Mouse (Mus musculus) liver, adult (tissue): ENCODE measurements around the gene Rps25.

Experiments
- GATA4 ChIP-seq: IDR thresholded peaks from 2 replicates; pipeline ENCODE4 v1.6.1; 2014; ENCODE audit warnings: mild to moderate bottlenecking, low read length; ENCODE audit not compliant: insufficient replicate concordance

Rps25 gene

DNA sequence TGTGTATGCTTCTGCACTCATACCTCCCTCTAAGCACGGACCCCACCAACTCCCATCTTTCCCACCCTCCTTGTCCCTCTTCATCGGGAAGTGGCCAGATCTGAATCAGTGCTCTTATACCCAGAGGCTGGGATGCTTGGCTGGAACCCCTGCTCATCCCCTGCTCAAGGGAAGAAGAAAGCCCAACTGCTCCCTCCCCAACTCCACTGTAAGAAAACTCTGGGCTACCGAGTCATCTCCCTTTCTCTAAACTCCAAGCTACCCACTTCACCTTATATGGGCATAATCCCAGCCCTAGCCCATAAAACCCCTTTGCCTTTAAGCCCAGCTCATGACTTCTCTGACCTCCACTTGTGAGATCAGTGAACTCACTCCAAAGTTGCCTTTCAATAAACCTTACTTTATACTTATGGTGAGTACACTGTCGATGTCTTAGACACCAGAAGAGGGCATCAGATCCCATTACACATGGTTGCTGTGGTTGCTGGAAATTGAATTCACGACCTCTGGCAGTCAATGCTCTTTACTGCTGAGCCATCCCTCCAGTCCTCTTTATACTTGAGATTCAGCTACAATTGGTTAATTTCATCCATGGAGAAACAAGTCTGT lies 25.7 kb downstream of the Rps25 start:
- no peak for TF ChIP-seq GATA4

DNA sequence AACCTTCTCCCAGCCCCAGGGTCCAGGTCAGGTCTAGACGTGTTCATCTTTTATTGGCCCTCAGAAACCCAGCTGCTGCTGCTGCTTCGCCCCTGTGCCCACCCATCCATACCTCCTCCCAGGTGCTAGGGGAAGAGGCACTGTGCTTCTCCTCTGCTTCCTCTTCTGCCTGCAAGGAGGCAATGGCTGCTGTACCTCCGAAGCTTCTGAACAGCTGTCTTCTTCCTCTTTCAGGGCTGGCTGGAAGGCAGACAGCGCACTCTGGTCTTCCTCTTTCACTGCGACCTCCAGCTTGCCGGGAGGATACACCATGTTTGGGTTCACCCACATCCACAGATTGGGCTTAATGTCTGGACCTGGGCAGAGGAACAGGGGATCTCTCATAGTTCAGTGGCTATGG lies 28.8 kb downstream of the Rps25 start:
- no peak for TF ChIP-seq GATA4

DNA sequence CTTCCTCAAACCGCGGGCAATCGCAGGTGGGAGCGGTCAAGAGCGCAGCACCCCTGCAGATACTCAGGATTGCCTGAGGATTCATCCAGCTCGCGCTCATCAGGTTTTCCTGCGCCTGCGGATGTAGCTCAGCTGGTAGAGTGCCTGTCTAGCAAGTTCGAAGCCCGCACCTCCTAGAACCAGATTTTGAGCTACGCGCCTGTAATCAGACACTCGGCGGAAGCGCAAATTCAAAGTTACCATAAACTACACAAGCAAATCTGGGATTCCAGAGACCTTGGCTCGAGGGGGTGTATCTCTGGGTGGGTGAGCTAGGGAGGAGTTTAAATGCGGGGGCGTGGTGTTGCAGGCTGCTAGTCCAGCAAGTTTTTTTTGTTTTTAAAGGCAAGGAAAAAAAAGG lies 34.0 kb downstream of the Rps25 start, which contains the start of gene Foxr1:
TSS of gene Foxr1 (minus strand) at position 176 of the 400 bp plus-strand sequence.
- TF ChIP-seq GATA4: no peak

DNA sequence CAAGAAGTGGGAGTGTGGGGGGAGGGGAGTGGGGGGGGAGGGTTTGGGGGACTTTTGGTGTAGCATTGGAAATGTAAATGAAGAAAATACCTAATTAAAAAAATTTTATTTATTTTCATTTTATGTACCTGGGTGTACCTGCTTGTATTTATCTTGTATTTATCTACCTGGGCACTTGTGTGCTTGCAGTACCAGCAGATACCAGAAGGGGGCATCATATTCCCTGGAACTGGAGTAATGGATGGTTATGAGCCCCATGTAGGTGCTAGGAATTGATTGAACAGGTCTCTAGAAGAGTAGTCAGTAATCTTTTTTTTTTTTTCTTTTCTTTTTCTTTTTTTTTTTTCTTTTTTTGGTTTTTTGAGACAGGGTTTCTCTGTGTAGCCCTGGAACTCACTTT lies 43.4 kb downstream of the Rps25 start:
- no peak for TF ChIP-seq GATA4

DNA sequence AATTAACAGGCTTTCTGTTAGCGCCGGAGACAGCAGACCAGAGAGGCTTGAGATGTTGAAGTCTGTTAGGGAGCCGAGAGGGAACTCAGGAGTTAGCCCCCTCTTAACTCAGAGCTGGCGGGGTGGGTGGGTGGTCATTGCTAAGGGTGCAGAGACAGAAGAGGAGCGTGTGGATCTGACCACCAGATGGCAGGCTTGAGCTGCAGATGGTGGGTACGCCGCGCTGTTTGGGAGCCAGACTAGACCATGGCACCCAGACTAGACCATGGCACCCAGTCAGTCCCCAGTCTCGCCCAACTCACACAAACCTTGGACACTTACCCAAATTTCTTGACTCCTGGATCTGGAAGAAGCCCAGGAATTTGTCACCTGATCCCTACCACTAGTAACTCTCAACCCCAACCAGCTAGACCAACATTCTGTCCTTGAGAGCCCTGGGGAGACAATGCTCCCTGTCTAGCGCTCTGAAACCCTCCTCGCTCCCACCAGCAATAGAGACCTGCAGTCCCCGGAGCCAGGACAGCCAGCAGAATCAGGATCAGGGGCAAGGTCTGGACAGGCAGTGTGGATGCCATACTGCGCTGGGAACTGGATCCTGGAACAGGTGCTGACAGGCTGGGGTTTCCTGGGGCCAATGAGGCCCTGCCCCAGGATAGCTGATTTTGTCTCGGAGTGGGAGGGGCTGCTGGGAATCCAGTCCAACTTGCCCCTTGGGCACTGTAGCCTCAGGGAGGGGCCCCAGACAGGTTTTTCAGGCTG lies 47.4 kb downstream of the Rps25 start:
- TF ChIP-seq GATA4: no peak

DNA sequence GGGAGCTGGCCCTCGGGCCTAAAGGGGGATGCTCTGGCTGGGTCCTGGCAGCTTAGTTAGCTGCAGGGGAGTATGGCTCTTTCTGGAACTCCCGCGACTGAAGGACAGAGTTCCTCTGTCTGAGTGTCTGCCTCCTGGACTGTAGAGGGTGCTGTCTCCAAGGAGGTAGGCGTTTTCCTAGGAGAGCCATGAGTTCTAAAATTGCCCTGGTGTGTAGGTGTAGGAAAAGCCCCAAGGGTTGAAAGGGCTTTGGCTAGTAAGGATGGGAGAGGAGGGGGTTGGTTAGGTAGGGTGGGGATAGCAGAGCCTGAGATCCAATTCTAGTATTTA lies 47.9 kb downstream of the Rps25 start, which contains the start of gene Upk2:
TSS of gene Upk2 (minus strand) at position 86 of the 330 bp plus-strand sequence.
- TF ChIP-seq GATA4: no peak

DNA sequence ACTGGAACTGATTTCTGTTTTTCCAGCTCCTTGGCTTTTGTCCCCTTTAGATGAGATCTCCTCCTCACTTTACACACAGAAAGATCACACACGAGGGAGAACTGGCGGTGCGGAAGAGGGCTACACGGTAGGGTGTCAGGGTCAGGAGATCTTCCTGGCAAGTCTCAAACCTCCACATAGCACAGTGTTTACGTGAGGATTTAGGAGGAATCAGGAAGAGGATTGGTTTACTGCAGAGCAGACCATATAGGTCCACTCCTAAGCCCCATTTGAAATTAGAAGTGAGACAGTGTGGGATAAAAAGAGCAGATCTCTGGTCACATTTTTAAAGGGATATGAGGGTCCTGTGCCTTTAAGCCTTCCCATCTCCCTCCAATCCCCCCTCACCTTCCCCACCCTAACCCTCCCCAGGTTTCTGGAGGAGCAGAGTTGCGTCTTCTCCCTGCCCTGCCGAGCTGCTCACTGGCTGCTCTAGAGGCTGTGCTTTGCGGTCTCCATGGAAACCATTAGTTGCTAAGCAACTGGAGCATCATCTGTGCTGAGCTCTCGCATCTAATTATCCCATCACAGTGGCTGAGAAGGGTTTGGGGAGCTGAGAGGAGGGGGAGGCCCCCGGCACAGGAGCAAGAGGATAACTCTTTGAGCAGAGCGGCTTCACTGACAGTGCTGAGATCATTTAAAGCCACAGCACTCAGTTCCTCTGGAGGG lies 50.2 kb downstream of the Rps25 start:
- no peak for TF ChIP-seq GATA4
